Mouse (Mus musculus) midbrain, embryonic 14.5 days (tissue): ENCODE data around the gene Mapk8ip1. TPM values are rescaled to one million over a fixed set of nuclear protein-coding genes. Genes with fewer than 3 reads are reported as not detected.

Experiments
- ATAC-seq: fragments of 200-750 bp; cut with Nextera tagmentation; 2 replicates; pipeline ENCODE4 v1.8.0; 2017; ENCODE audit warnings: moderate number of reproducible peaks, moderate library complexity; ENCODE audit not compliant: low FRiP score, low TSS enrichment
- DNase-seq: peaks from one replicate; pipeline ENCODE4 v3.0.0-alpha.2; 2015
- H3K27ac ChIP-seq: fragments of 300-500 bp; sonication (generic); replicated peaks from 2 replicates; pipeline ENCODE4 v1.5.1; 2014; ENCODE audit warnings: mild to moderate bottlenecking, low read depth, low read length, moderate library complexity
- H3K27me3 ChIP-seq: fragments of 300-500 bp; sonication (generic); 2 replicates; pipeline ENCODE4 v1.6.1; 2014; ENCODE audit warnings: low read length, control low read depth, mixed read lengths; ENCODE audit not compliant: control insufficient read depth, insufficient read depth
- H3K36me3 ChIP-seq: fragments of 300-500 bp; sonication (generic); 2 replicates; pipeline ENCODE4 v1.6.1; 2014; ENCODE audit warnings: low read length, control low read depth; ENCODE audit not compliant: control insufficient read depth, insufficient read depth
- H3K4me1 ChIP-seq: fragments of 300-500 bp; sonication (generic); 2 replicates; pipeline ENCODE4 v1.6.1; 2014; ENCODE audit warnings: mild to moderate bottlenecking, antibody characterized with exemption, low read length, control low read depth; ENCODE audit not compliant: control insufficient read depth, insufficient read depth
- H3K4me2 ChIP-seq: fragments of 300-500 bp; sonication (generic); 2 replicates; pipeline ENCODE4 v1.6.1; 2014; ENCODE audit warnings: mild to moderate bottlenecking, low read length, moderate library complexity
- H3K4me3 ChIP-seq: fragments of 300-500 bp; sonication (generic); replicated peaks from 2 replicates; pipeline ENCODE4 v1.5.1; 2014; ENCODE audit warnings: low read depth, low read length
- H3K9ac ChIP-seq: fragments of 300-500 bp; sonication (generic); replicated peaks from 2 replicates; pipeline ENCODE4 v1.6.1; 2014; ENCODE audit warnings: mild to moderate bottlenecking, low read length, moderate library complexity
- H3K9me3 ChIP-seq: fragments of 300-500 bp; sonication (generic); 2 replicates; pipeline ENCODE4 v1.6.1; 2016; ENCODE audit warnings: low read length, control low read depth, mixed read lengths; ENCODE audit not compliant: control insufficient read depth
- WGBS: fragments of 180-500 bp; shearing (Covaris S2); extraction: QIAGEN DNeasy Blood & Tissue Kit; methylation state at CpG from one replicate; pipeline ENCODE4 v1.1.7; 2014; 5-methylcytosine and 5-hydroxymethylcytosine counted together
- microRNA-seq: library from miRNA; unstranded; fragments of <30 nt; microRNA quantifications from one replicate; pipeline ENCODE4, GENCODE M21; 2016
- polyA plus RNA-seq: library from polyadenylated mRNA; unstranded; fragments of >200 nt; fragmentation: Nextera tagmentation; extraction: Ambion mirVana; gene quantifications from 2 replicates; pipeline ENCODE4 v1.2.1, GENCODE M21; 2014

Mapk8ip1 gene
- polyA plus RNA-seq, 1 experiment from 2014 or later, result 62.4 TPM

GRCm38 (mm10) chr2:92350686-92351085 is 50.4 kb downstream of the Mapk8ip1 start:
- Histone ChIP-seq H3K27me3 (no peaks in the 10 kb centered on the region), H3K9ac (no peak overlapping the region), H3K36me3 (peaks cover 65% of the 10 kb centered on the region), H3K9me3 (no peaks in the 10 kb centered on the region), H3K4me1 (no peaks in the 10 kb centered on the region), H3K4me2 (no peak overlapping the region), H3K27ac (no peak overlapping the region), H3K4me3 (no peak overlapping the region)
- DNase-seq (no peak), ATAC-seq (no peak)
- 91% methylated on average over 5 of the region's 5 CpGs for WGBS

GRCm38 (mm10) chr2:92349589-92350425 is 51.3 kb downstream of the Mapk8ip1 start:
- ATAC-seq (no peak), DNase-seq (no peak)
- Histone ChIP-seq H3K4me3 (no peak overlapping the region), H3K36me3 (peaks cover 70% of the 10 kb centered on the region), H3K9ac (no peak overlapping the region), H3K4me2 (no peak overlapping the region), H3K9me3 (no peaks in the 10 kb centered on the region), H3K4me1 (no peaks in the 10 kb centered on the region), H3K27me3 (no peaks in the 10 kb centered on the region), H3K27ac (no peak overlapping the region; the same call in 1 of the 2 replicates)
- WGBS, result 84% methylated on average over 6 of the region's 6 CpGs

GRCm38 (mm10) chr2:92347191-92347590 is 53.9 kb downstream of the Mapk8ip1 start:
- no peak overlapping the region for H3K9ac ChIP-seq
- H3K9me3 ChIP-seq, result no peaks in the 10 kb centered on the region
- H3K4me2 ChIP-seq, result no peak overlapping the region
- H3K36me3 ChIP-seq, result peaks cover 67% of the 10 kb centered on the region
- no peak overlapping the region for H3K4me3 ChIP-seq
- no peaks in the 10 kb centered on the region for H3K4me1 ChIP-seq
- no peak overlapping the region for H3K27ac ChIP-seq
- DNase-seq (no peak), ATAC-seq (no peak)
- 90% methylated on average over 2 of the region's 2 CpGs for WGBS
- no peaks in the 10 kb centered on the region for H3K27me3 ChIP-seq

GRCm38 (mm10) chr2:92342418-92342817 is 58.6 kb downstream of the Mapk8ip1 start:
- DNase-seq (no peak), ATAC-seq (no peak)
- no peaks in the 10 kb centered on the region for H3K27me3 ChIP-seq
- H3K4me1 ChIP-seq, result no peaks in the 10 kb centered on the region
- H3K4me2 ChIP-seq, result no peak overlapping the region
- no peak overlapping the region for H3K27ac ChIP-seq
- H3K4me3 ChIP-seq, result no peak overlapping the region
- H3K9ac ChIP-seq, result no peak overlapping the region
- peaks cover 37% of the 10 kb centered on the region for H3K36me3 ChIP-seq
- H3K9me3 ChIP-seq, result no peaks in the 10 kb centered on the region

Small RNA genes within 50 kb of the gene (microRNA-seq; reads per million reads assigned to microRNA genes)
- gene Mir7000, result 2.5 reads per million, percentile 17 among the genes with 10 or more reads in this experiment

Other genes with a start within 250 kb of the Mapk8ip1 start
- gene Pex16, start 26.6 kb downstream of the Mapk8ip1 start, polyA plus RNA-seq, result 35.4 and 41.6 TPM in 2 replicates
- 1.5 and 1.6 TPM in 2 replicates for gene Large2, start 26.4 kb downstream of the Mapk8ip1 start, polyA plus RNA-seq
- gene 1700029I15Rik, start 18.7 kb downstream of the Mapk8ip1 start, polyA plus RNA-seq, result 3.9 and 5.6 TPM in 2 replicates
- gene Cry2, start 32.8 kb upstream of the Mapk8ip1 start, polyA plus RNA-seq, result 33.3 and 33.9 TPM in 2 replicates
- gene Slc35c1, start 59.3 kb upstream of the Mapk8ip1 start, polyA plus RNA-seq, result 8.6 and 11.9 TPM in 2 replicates
- 25.2 and 26.1 TPM in 2 replicates for gene Chst1, start 198.4 kb upstream of the Mapk8ip1 start, polyA plus RNA-seq